Comparison of ENCODE assay signal across 8 mouse cellular contexts in genomic region chr7:93080731-93081430, GRCm38 (mm10). TPM values are rescaled to one million over a fixed set of nuclear protein-coding genes. Genes with fewer than 3 reads are reported as not detected.
DNase-seq lines count a peak whose midpoint lies in the region; ATAC-seq lines count a peak whose summit lies in the region.

No protein-coding gene starts in this region.

- DNase-seq in kidney, adult 11 months, result no peak
- peak; percentile 30 to 47 for DNase-seq in adrenal gland, postnatal 36 days
- no peak for DNase-seq in limb, embryonic 10.5 days (ENCODE audit: low spot score)

- peak overlapping the region; percentile 94 for H3K4me2 ChIP-seq in kidney, embryonic 15.5 days
- peak overlapping the region; percentile 85 for H3K4me2 ChIP-seq in forebrain, embryonic 12.5 days
- peak overlapping the region; percentile 83 for H3K4me2 ChIP-seq in neural tube, embryonic 13.5 days

- H3K9ac ChIP-seq in kidney, embryonic 15.5 days, result peak overlapping the region; percentile 48
- H3K9ac ChIP-seq in forebrain, embryonic 12.5 days, result peak overlapping the region; percentile 93
- peak overlapping the region; percentile 98 for H3K9ac ChIP-seq in neural tube, embryonic 13.5 days

- H3K4me1 ChIP-seq in kidney, embryonic 15.5 days, result peaks cover 20% of the 10 kb centered on the region
- H3K4me1 ChIP-seq in forebrain, embryonic 12.5 days, result peaks cover 54% of the 10 kb centered on the region
- peaks cover 42% of the 10 kb centered on the region for H3K4me1 ChIP-seq in limb, embryonic 10.5 days
- H3K4me1 ChIP-seq in neural tube, embryonic 13.5 days (replicated peaks), result peaks cover 52% of the 10 kb centered on the region

- whole genome bisulfite sequencing in kidney, embryonic 15.5 days, result 0% methylated on average over 45 of the region's 45 CpGs
- WGBS in forebrain, embryonic 12.5 days, result under 1% methylated on average over 45 of the region's 45 CpGs
- WGBS in limb, embryonic 10.5 days, result 1% methylated on average over 45 of the region's 45 CpGs
- under 1% methylated on average over 45 of the region's 45 CpGs for WGBS in neural tube, embryonic 13.5 days

- no peaks in the 10 kb centered on the region for H3K36me3 ChIP-seq in kidney, embryonic 15.5 days
- H3K36me3 ChIP-seq in forebrain, embryonic 12.5 days (replicated peaks), result no peaks in the 10 kb centered on the region
- no peaks in the 10 kb centered on the region for H3K36me3 ChIP-seq in limb, embryonic 10.5 days
- no peaks in the 10 kb centered on the region for H3K36me3 ChIP-seq in neural tube, embryonic 13.5 days

- H3K27me3 ChIP-seq in kidney, embryonic 15.5 days, result peaks cover 48% of the 10 kb centered on the region
- 0 out of 2 replicates have a peak, but pooled peaks cover 6% of the 10 kb centered on the region for H3K27me3 ChIP-seq in forebrain, embryonic 12.5 days
- peaks cover 21% of the 10 kb centered on the region for H3K27me3 ChIP-seq in limb, embryonic 10.5 days (ENCODE audit: low read depth, poor library complexity, severe bottlenecking)
- H3K27me3 ChIP-seq in neural tube, embryonic 13.5 days, result no peaks in the 10 kb centered on the region

- no peak overlapping the region for H3K27ac ChIP-seq in kidney, embryonic 15.5 days
- peak overlapping the region; percentile 93 for H3K27ac ChIP-seq in forebrain, embryonic 12.5 days
- H3K27ac ChIP-seq in limb, embryonic 10.5 days, result peak overlapping the region; percentile 93
- peak overlapping the region; percentile 92 for H3K27ac ChIP-seq in neural tube, embryonic 13.5 days (replicated peaks)

- peak; percentile 30 for ATAC-seq in kidney, embryonic 15.5 days (replicated peaks; ENCODE audit: low FRiP score)
- peak; percentile 16 for ATAC-seq in forebrain, embryonic 12.5 days (ENCODE audit: low FRiP score)
- ATAC-seq in neural tube, embryonic 13.5 days (ENCODE audit: low read depth), result peak; percentile 6
- ATAC-seq in monocyte, adult 5-6 weeks (replicated peaks; ENCODE audit: insufficient number of reproducible peaks, low FRiP score, low TSS enrichment, poor library complexity, severe bottlenecking), result no peak
- ATAC-seq in activated CD4-positive, CD25-positive, alpha-beta regulatory T cell, adult 4 months, result no peak

- no peaks in the 10 kb centered on the region for H3K9me3 ChIP-seq in kidney, embryonic 15.5 days (replicated peaks)
- H3K9me3 ChIP-seq in forebrain, embryonic 12.5 days, result no peaks in the 10 kb centered on the region
- no peaks in the 10 kb centered on the region for H3K9me3 ChIP-seq in limb, embryonic 10.5 days (replicated peaks)
- no peaks in the 10 kb centered on the region for H3K9me3 ChIP-seq in neural tube, embryonic 13.5 days

- H3K4me3 ChIP-seq in kidney, embryonic 15.5 days (replicated peaks), result peak overlapping the region; percentile 62
- peak overlapping the region; percentile 83 for H3K4me3 ChIP-seq in forebrain, embryonic 12.5 days (replicated peaks)
- H3K4me3 ChIP-seq in limb, embryonic 10.5 days, result peak overlapping the region; percentile 67
- peak overlapping the region; percentile 94 for H3K4me3 ChIP-seq in neural tube, embryonic 13.5 days

RNA-seq across cellular contexts. Expression of gene Fam181b, which starts 1.2 kb away (rescaled TPM):
- 2.9 and 3.4 TPM in 2 replicates for polyA plus RNA-seq in kidney, embryonic 15.5 days (2015; fragmentation: Nextera tagmentation; extraction: Ambion mirVana)
- 1 to 10 TPM; 3.0 to 3.9 TPM for total RNA-seq in adrenal gland, postnatal 36 days (2021)
- polyA plus RNA-seq in forebrain, embryonic 12.5 days (2016; fragmentation: Nextera tagmentation; extraction: Ambion mirVana), result 39.7 and 40.2 TPM in 2 replicates
- polyA plus RNA-seq in limb, embryonic 10.5 days (2016; fragmentation: Nextera tagmentation; extraction: Ambion mirVana), result 13.7 and 35.4 TPM in 2 replicates
- 65.6 and 67.4 TPM in 2 replicates for polyA plus RNA-seq in neural tube, embryonic 13.5 days (2015; fragmentation: Nextera tagmentation; extraction: Ambion mirVana)
- not detected in 3 replicates for total RNA-seq in monocyte, adult 5-6 weeks (2017)
- not detected for polyA plus RNA-seq in activated CD4-positive, CD25-positive, alpha-beta regulatory T cell, adult 4 months (2017; shearing (Covaris generic))

Comparison
In these comparisons a context has a peak if more than half of its experiments do, and no peak if none do; other contexts are left out.
1. ATAC-seq: peak in kidney, embryonic 15.5 days (single experiment), forebrain, embryonic 12.5 days (single experiment) and neural tube, embryonic 13.5 days (single experiment); none in monocyte, adult 5-6 weeks (single experiment) and activated CD4-positive, CD25-positive, alpha-beta regulatory T cell, adult 4 months (single experiment).
2. H3K9ac ChIP-seq: peak in every context shown above with its lines; median percentile 98 in neural tube, embryonic 13.5 days; 93 in forebrain, embryonic 12.5 days; 48 in kidney, embryonic 15.5 days.
3. DNase-seq: peak in adrenal gland, postnatal 36 days (2 of 2); none in kidney, adult 11 months (single experiment) and limb, embryonic 10.5 days (single experiment).
4. Peak in every context shown above with its lines, with median percentiles within 50 percentile points of each other: H3K4me2 ChIP-seq and H3K4me3 ChIP-seq.